Mouse (Mus musculus) adrenal gland, postnatal 25 days (tissue): ENCODE results near the gene Klhl5. TPM values are rescaled to one million over a fixed set of nuclear protein-coding genes. Genes with fewer than 3 reads are reported as not detected.
"Not testable (repeated sequence)": the region's sequence is repeated elsewhere in the genome, so short reads cannot be mapped to it uniquely, and the experiment has no call there.

Source experiments
- DNase-seq: peaks from one replicate; pipeline ENCODE4 v3.0.0; 2021; ENCODE audit warnings: mixed read lengths
- total RNA-seq: library from RNA; stranded (reverse); gene quantifications from 2 replicates; pipeline ENCODE4 v1.2.3, GENCODE M21; 2021

Gene Klhl5
- total RNA-seq, 1 experiment from 2014 or later = 65.8 TPM

GRCm38 (mm10) chr5:65097457-65097856 is 9.9 kb upstream of the Klhl5 start:
- DNase-seq = no peak

DNA sequence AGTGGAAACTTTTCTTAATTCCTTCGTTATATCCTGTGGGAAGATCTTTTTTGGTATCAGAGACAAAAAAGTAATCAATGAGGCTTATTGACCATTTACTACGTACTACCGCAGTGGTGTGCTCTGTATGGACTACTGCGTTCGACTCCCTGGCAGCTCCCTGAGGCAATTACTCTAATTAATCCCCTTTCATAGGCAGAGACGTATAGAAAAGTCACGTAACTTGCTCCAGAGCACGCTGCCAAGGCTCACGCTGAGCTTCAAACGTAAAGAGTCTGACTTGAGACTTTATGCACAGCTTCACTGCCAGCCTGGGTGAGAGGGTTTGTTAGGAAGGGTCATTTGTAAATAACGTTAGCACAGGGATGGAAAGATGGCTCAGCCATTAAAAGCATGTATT is 7.3 kb upstream of the Klhl5 start:
- DNase-seq = no peak

DNA sequence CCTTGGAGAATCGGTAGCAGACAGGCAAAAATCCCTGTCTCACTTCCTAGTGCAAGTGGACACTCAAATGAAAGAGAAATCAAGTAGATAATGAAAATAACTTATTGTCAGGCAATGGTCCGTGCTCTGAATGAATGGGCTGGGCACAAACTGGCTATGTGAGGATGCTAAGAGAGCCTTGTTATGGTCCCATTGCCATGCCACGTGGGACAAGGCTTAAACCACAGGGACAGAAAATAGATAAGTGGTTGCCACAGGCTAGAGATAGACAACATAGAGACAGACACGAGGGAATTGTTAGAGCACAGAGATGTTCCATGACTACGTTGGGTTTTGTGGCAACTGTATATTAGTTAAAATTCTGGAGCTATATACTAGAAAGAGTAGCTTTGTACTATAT is 6.1 kb upstream of the Klhl5 start:
- no peak for DNase-seq

- DNase-seq = no peak
Observed at GRCm38 (mm10) chr5:65101621-65102020, 5.7 kb upstream of the Klhl5 start.

- DNase-seq = no peak
Observed at GRCm38 (mm10) chr5:65102026-65102640, 5.2 kb upstream of the Klhl5 start.

DNA sequence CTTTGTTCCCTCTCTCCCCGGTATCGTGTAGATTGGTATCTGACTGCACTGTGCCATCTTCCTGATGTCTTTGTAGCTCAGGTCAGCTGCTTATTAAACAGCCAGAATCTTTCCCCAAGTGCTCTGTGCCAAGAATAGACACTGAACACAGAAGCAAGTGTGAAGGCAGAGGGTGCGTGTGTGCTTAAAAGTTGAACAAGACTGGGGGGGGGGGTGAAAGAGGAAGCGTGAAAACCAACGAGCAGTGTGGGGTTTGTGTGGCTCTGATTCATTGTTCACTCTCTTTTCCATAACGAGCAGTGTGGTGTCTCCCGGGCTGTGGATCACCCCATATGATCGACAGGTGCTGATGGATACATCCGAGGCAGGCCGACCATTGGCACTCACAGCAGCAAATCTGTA is 4.7 kb upstream of the Klhl5 start:
- no peak for DNase-seq

DNA sequence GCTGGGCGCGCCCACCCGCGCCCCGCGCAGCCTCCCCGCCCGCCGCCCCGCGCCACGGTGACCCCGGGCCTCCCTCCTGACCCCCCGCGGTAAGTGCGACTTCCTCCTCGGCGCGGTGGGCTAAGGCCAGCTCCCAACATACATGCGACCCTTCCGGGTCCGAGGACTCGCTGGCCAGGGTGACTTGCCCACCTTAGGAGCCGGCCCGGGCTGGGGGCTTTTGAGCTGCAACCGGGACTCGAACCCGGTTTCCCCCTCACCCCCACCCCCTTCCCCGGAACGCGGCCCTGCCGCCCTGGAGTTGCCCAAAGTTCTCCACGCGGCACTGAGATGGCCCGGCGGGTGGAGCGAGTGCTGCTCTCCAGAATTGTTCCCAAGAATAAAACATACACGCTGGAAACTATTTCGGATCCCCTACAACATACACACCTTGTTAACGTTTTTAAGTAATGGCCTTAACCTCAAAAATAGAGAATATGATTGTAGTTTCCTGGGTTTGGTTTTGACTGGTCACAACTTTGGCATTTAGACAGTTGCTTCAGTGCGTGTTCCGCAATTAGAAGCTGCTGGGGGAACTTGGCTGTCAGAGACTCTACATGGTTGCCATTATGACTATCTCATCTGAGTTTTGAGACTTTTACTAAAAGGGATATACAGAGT is 564 bp downstream of the Klhl5 start:
- peak; percentile 57 for DNase-seq

DNA sequence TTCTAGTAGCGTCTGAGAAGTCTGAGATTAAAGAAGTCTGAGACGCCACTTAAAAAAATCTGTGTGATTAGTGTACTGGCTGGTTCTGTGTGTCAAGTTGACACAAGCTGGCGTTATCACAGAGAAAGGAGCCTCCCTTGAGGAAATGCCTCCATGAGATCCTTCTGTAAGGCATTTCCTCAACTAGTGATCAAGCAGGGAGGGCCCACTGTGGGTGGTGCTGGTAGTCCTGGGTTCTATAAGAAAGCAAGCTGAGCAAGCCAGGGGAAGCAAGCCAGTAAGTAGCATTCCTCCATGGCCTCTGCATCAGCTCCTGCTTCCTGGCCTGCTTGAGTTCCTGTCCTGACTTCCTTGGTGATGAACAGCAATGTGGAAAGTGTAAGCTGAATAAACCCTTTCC is 4.9 kb downstream of the Klhl5 start:
- DNase-seq = not testable (repeated sequence)

DNA sequence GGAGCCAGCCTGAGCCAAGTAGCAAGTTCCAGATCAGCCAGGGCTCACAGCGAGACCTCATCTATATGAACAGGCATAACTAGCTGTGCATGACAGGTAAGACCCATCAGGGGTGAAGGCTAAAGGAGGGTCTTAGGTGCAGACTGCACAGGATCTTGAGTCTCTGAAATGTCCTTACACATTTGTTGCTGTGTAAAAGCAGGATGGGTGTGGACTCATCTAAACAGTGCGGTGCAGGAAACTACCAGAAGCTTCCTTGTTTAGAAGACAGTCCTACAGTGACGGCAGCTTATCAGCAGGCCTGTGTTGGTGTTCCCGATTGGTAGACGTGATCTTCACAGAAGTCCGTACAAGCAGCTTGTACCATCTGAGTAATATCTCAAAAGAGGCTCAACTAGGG is 6.0 kb downstream of the Klhl5 start:
- DNase-seq = no peak

DNA sequence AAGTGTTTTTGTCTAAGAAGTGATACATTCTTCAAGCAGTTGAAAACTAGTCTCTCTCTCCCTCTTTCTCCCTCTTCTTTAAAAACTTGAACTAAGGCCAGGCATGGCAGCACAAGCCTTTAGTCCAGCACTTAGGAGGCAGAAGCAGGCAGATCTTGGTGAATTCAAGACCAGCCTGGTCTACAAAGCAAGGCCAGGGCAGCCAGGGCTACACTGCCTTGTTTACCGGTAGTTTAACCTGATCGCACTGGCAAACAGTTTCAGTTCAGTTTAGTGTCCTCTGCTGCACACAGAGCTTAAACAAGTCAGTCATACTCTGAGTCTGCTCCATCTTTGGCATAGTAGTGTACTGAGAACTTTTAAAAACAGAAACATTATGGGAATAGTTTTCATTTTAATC is 9.4 kb downstream of the Klhl5 start:
- DNase-seq = no peak

GRCm38 (mm10) chr5:65119495-65119894 is 12.2 kb downstream of the Klhl5 start:
- DNase-seq = no peak

DNA sequence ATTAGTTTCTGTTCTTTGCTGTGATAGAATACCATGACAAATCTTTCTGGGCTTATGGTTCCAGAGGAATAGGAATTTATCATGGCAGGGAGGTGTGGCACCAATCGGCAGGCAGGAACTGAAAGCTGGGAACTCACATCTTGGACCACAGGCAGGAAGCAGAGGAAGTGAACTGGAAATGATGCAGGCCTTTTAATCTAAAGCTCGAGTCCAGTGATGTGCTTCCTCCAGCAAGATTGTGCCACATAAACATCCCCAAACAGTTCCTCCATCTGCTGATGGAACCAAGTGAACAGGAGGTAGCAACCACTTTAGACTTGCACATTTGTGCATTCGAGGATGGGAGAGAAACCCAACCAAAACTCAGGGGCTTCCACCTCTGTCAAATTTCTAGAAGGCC is 12.6 kb downstream of the Klhl5 start:
- DNase-seq = no peak

DNA sequence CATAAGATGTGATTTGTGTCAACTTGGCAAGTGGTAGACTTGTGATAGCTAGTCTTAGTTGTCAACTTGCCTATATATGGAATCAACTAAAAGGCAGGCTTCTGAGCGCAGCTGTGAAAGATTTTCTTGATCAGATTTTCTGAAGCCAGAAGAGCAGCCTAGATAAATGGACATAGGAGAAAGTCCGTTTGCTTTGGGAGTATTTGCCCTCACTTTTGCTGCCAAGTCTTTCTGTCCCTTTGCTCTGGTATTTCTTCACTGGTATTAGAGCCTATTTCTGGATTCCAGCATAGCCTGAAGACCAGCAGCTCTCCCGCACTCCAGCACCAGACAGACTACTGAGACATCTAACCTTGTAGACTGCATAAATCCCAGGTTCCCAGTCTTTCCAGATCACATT is 15.3 kb downstream of the Klhl5 start:
- no peak for DNase-seq

DNA sequence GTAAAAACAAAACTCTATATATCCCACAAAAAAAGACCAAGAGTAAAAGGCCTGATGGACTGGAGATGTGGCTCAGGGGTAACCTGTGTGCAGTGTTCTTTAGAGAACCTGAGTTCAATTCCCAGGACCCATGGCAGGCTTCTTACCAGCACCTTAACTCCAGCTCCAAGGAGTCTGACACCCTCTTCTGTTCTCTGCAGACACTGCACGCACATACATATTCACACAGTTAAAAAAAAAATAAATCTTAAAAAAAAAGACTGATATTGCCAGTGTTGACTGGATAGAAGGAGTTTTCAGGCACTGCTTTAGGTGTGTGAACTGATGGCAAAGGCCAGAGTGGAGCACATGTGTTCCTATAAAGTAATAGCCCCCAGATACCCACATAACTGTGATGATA is 18.8 kb downstream of the Klhl5 start:
- no peak for DNase-seq

DNA sequence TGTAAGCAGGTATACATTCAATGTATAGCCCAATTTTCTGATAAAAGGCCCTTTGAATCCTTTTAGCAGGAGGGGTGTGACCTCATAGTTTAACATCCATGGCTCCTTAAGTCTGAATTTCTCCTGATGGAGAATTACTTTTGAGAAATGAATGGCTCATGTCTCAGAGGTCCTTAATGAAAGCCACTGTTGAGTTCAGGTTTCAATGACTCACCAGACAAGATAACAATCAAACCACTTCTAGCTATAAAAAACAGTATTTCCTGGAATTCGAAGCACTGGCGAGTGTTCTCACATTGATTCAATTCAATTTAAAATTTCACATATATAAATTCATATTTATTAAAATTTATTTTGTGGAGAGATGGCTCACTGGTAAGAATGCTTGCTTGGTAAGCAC is 21.1 kb downstream of the Klhl5 start:
- no peak for DNase-seq

- no peak for DNase-seq
Observed at GRCm38 (mm10) chr5:65130528-65131210, 23.3 kb downstream of the Klhl5 start.

GRCm38 (mm10) chr5:65131211-65131879 is 24.0 kb downstream of the Klhl5 start:
- DNase-seq = no peak

GRCm38 (mm10) chr5:65136159-65136558 is 28.8 kb downstream of the Klhl5 start:
- DNase-seq = no peak

DNA sequence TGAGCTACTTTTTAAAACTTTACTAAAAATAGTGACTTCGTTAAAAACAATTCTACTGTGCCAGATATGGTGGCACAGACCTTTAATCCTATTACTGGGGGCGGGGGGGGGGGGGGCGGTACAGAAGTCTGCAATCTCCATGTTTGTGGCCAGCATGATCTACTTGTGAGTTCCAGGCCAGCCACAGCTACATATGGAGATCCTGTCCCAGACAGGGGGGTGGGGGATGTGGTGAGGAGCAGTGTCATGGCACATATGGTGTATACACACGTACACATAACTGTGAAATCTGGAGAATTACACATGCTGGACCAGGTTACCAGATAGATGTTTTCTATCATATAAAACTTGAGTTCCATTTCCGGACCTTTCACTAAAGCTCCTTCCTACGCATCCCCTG is 29.7 kb downstream of the Klhl5 start:
- DNase-seq = no peak

DNA sequence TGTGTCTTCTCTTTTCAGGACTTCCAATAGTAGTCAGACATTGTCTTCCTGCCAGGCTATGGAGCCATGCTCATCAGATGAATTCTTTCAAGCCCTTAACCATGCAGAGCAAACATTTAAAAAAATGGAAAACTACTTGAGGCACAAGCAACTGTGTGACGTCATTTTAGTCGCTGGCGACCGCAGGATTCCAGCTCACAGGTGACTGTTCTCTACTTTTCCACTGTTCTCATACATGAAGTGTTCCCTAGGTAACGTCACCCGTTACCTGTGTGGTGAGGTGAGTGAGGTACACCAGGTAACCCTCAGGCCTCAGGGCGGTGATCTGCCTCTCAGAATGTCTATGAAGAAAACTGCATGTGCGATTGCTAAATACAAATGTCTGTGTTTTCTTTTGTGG is 33.9 kb downstream of the Klhl5 start:
- no peak for DNase-seq

DNA sequence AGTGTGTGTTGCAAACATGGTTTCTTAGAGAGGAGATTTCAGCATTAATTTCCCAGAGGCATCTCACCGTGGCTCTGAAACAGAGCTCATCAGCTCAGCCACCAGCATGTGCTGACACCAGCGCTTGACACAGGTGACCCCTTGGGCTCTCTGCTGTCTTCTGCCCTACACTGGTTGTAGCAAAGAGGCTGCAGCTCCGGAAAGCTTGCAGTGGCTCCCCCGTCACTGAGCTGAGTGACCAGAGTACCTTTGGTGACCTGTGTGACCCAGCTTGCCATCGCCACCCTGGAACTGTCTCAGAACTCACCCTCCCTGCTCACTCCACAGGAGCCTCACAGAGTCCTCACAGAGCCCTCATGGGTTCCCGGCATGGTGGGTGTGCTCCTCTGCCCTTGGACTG is 34.9 kb downstream of the Klhl5 start:
- DNase-seq = no peak

GRCm38 (mm10) chr5:65145499-65146101 is 38.3 kb downstream of the Klhl5 start:
- DNase-seq = no peak

DNA sequence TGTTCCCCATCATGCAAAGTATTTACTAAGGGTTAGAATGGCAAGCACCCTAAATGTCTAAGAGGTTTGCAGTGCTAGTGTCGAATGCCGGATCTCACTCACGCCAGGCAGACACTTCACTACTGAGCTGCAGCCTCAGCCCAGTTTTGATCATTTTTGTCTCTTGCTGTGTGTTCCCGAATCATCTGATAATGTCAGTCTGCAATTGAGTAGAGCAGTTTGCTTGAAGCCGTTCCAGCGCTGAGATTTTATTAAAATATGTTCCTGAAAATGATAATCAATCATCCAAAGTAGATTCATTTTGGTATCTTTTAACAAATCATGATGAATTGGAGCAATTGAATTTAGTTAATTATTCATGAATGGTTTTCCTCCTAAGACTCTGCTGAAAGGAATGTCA is 39.4 kb downstream of the Klhl5 start:
- no peak for DNase-seq
